Mouse (Mus musculus) kidney, adult 2 months (tissue): ENCODE results near the gene Cd68.

Source experiments
- CTCF ChIP-seq: fragments of 200-500 bp; conservative IDR thresholded peaks from 2 replicates; pipeline ENCODE4 v1.5.1; 2011; ENCODE audit warnings: low read depth, mild to moderate bottlenecking, control low read depth, low read length, moderate library complexity, mixed read lengths; ENCODE audit not compliant: insufficient read depth, insufficient read length
- POLR2A ChIP-seq: fragments of 200-500 bp; IDR thresholded peaks from one replicate; pipeline ENCODE4 v1.6.1; 2011; ENCODE audit warnings: low read depth, low read length, control low read depth

- TF ChIP-seq CTCF (peak; percentile 95), POLR2A (no peak)
These were observed 17.0 kb upstream of the Cd68 start for GRCm38 (mm10) chr11:69682840-69683533.
